Mouse (Mus musculus) spleen, adult 2 months (tissue): Measurements from ENCODE around the gene Ttyh1.

ENCODE experiments used
- CTCF ChIP-seq: fragments of 200-500 bp; IDR thresholded peaks from 2 replicates; pipeline ENCODE4 v1.5.1; 2011; ENCODE audit warnings: mild to moderate bottlenecking, inconsistent platforms; ENCODE audit not compliant: insufficient read depth, insufficient read length, insufficient replicate concordance; ENCODE audit errors: extremely low read depth
- POLR2A ChIP-seq: fragments of 200-500 bp; IDR thresholded peaks from 2 replicates; pipeline ENCODE4 v1.6.1; 2011; ENCODE audit warnings: low read depth, low read length, inconsistent platforms

GRCm38 (mm10) chr7:4082804-4083203 lies 36.4 kb upstream of the Ttyh1 start:
- TF ChIP-seq POLR2A (no peak), CTCF (no peak)
